Mouse (Mus musculus) myocyte (in vitro differentiated cells): ENCODE data around the gene Mrpl58.

Experiments
- CEBPB ChIP-seq: IDR thresholded peaks from 2 replicates; pipeline ENCODE4 v1.6.1; 2011; ENCODE audit warnings: mild to moderate bottlenecking, moderate library complexity; ENCODE audit not compliant: poor library complexity, insufficient read depth, severe bottlenecking
- E2F4 ChIP-seq: IDR thresholded peaks from one replicate; pipeline ENCODE4 v1.6.1; 2011; ENCODE audit warnings: mild to moderate bottlenecking, control low read depth, moderate library complexity; ENCODE audit not compliant: insufficient read depth
- MAX ChIP-seq: IDR thresholded peaks from one replicate; pipeline ENCODE4 v1.6.1; 2011; ENCODE audit warnings: low read depth, mild to moderate bottlenecking, control low read depth
- MYOD1 ChIP-seq, 3 experiments: IDR thresholded peaks; one replicate each; pipeline ENCODE4 v1.6.1; 2011; ENCODE audit warnings: control low read depth in 2 of 3, low read depth in 2 of 3, mild to moderate bottlenecking in 2 of 3, moderate library complexity in 1 of 3; ENCODE audit not compliant: insufficient read length in 2 of 3, control insufficient read depth in 1 of 3
- MYOG ChIP-seq, 3 experiments: IDR thresholded peaks; one replicate each; pipeline ENCODE4 v1.6.1; 2011; ENCODE audit warnings: control low read depth in 2 of 3, low read depth in 2 of 3, mild to moderate bottlenecking in 2 of 3; ENCODE audit not compliant: insufficient read length in 2 of 3, control insufficient read depth in 1 of 3, insufficient read depth in 1 of 3
- POLR2A ChIP-seq: IDR thresholded peaks from one replicate; pipeline ENCODE4 v1.6.1; 2011; ENCODE audit warnings: low read depth, mild to moderate bottlenecking, control low read depth, moderate library complexity; ENCODE audit not compliant: insufficient read length
- POLR2AphosphoS2 ChIP-seq: IDR thresholded peaks from one replicate; pipeline ENCODE4 v1.6.1; 2011; ENCODE audit warnings: low read depth, control low read depth; ENCODE audit not compliant: insufficient read length
- REST ChIP-seq: IDR thresholded peaks from one replicate; pipeline ENCODE4 v1.6.1; 2011; ENCODE audit warnings: mild to moderate bottlenecking, control low read depth, moderate library complexity; ENCODE audit not compliant: insufficient read depth, insufficient read length
- SRF ChIP-seq: IDR thresholded peaks from one replicate; pipeline ENCODE4 v1.6.1; 2011; ENCODE audit warnings: low read depth; ENCODE audit not compliant: control insufficient read depth, insufficient read length
- TCF12 ChIP-seq: IDR thresholded peaks from one replicate; pipeline ENCODE4 v1.6.1; 2011; ENCODE audit warnings: mild to moderate bottlenecking, control low read depth; ENCODE audit not compliant: poor library complexity, insufficient read depth, severe bottlenecking
- TCF3 ChIP-seq: IDR thresholded peaks from one replicate; pipeline ENCODE4 v1.6.1; 2011; ENCODE audit warnings: low read depth, control low read depth; ENCODE audit not compliant: insufficient read length
- USF1 ChIP-seq: IDR thresholded peaks from one replicate; pipeline ENCODE4 v1.6.1; 2011; ENCODE audit warnings: low read depth, mild to moderate bottlenecking, control low read depth, moderate library complexity

DNA sequence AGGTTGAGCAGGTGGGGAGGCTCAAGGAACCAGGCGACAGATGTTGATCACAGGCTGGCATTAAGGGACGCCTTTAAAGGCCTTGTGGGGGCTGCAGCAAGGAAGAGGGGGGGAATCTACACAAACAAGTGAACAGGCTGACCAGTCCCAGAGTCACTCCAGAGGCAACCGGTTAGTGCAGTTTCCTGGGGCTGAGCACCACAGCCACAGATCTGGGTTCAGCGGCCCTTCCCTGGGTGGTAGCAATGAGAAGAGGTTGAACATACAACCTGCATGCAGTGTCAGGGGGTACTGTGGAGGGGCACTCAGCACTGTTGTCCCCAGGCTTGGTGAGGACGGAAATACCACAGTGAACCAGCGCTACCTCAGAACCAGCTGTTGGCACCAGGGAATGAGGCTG lies 29.8 kb downstream of the Mrpl58 start:
- TF ChIP-seq MAX, result no peak
- no peak for TF ChIP-seq MYOG (IDR thresholded peaks at IDR 0.05; ENCODE audit: control insufficient read depth in 1 of 3, insufficient read depth in 1 of 3, insufficient read length in 2 of 3, low read depth in 2 of 3)
- TF ChIP-seq USF1, result no peak
- TF ChIP-seq TCF12, result no peak
- no peak for TF ChIP-seq POLR2A
- TF ChIP-seq TCF3, result no peak
- no peak for TF ChIP-seq MYOD1 (IDR thresholded peaks at IDR 0.05; ENCODE audit: control insufficient read depth in 1 of 3, insufficient read length in 2 of 3, low read depth in 2 of 3)
- no peak for TF ChIP-seq CEBPB
- no peak for TF ChIP-seq E2F4
- TF ChIP-seq SRF, result no peak
- no peak for TF ChIP-seq REST
- TF ChIP-seq POLR2AphosphoS2, result peak; percentile 33
